Mouse (Mus musculus) splenic B cell, adult 2 months (primary cell): ENCODE data around the gene Tmem216.

Experiments used
- DNase-seq: peaks from one replicate; pipeline ENCODE4 v3.0.0-alpha.2; 2011; ENCODE audit warnings: low read depth, low spot score
- H3K27me3 ChIP-seq: 2 replicates; pipeline ENCODE4 v1.6.1; 2012; ENCODE audit warnings: mild to moderate bottlenecking, low read length, moderate library complexity, mixed read lengths; ENCODE audit not compliant: control insufficient read depth, poor library complexity, insufficient read depth, severe bottlenecking
- H3K36me3 ChIP-seq: 2 replicates; pipeline ENCODE4 v1.6.1; 2012; ENCODE audit warnings: mild to moderate bottlenecking, low read length, moderate library complexity, mixed read lengths; ENCODE audit not compliant: control insufficient read depth, poor library complexity, insufficient read depth, severe bottlenecking

Gene Tmem216

DNA sequence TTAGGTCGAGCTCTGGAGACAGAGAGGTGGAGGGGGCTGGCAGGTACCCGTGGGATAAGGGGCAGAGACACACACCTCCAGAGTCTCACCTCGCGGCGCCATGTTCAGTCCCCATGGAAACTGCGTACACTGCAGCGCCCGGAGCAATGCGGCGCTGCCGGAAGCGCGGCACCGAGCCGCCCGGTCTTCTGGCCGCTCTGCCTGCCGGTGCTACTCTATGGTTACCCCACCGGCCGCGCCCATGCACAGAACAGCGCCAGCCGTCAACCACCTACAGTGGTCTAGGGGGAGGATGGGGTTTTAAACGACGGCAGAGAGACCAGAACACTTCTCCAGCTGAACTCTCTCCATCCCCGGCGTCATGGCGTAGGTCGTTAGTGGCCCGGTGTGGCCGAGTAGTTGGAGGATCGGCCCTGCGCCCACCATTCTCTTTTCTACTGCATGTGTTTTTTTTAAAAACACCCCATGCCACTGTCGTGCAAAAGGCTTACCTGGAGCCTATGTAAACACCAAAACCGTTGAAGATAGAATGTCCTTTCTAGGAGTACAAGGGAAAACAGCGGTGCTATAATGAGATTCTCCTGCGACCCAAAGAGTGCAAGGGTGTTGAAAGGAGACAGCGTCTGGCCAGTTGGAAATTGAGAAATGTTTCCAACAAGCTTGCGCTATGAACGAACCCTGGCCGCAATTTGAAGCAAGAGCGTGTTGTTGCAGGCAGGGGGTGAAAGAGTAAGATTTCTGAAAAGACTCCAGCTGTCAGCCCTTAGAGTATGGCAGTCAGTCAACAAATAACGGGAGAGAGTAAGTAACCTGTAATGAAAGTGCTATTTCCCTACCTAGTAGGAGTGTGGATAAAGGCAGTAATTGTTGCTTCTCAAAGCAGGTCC lies at the start of gene Tmem216:
Gene Tmem216 (minus strand): TSS at position 615 of the 887 bp plus-strand sequence.
- Histone ChIP-seq H3K27me3 (no peaks in the 10 kb centered on the region), H3K36me3 (no peaks in the 10 kb centered on the region; the same call in 1 of the 2 replicates)
- DNase-seq = peak; percentile 88

DNA sequence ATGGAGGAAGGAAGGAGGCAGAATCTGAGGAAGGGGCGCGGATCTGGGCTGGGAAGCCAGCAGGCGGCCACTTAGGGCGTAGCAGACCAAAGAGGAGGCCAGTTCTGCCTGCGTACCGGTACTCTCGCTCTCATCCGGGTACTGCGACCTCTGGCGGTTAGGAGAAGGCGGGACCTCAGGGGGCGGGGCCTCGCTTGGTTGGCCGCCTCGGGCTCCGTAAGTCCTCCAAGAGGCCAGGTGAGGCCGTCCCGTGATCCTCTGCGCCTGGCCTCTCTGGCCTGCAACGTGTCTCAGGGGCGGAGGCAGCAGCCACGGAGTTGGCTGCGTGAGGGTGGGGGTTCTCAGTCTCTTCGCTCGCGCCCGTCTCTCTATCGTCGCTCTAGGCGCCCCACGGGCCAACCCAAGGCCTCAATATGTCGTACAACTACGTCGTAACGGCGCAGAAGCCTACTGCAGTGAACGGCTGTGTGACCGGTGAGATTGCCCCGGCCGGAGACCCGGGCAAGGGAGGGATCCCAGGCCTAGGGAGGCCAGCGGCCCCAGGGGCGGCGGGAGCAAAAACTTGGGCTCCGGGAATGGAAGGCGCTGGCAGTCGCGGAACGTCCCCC lies 49.4 kb upstream of the Tmem216 start, which contains the start of the genes Ddb1 and Tkfc:
Gene Ddb1 (plus strand): TSS at position 35 of the 608 bp plus-strand sequence.
Gene Tkfc (minus strand): TSS at position 362 of the 608 bp plus-strand sequence.
- peak; percentile 98 for DNase-seq
- peaks cover 15% of the 10 kb centered on the region for H3K36me3 ChIP-seq
- H3K27me3 ChIP-seq = no peaks in the 10 kb centered on the region

DNA sequence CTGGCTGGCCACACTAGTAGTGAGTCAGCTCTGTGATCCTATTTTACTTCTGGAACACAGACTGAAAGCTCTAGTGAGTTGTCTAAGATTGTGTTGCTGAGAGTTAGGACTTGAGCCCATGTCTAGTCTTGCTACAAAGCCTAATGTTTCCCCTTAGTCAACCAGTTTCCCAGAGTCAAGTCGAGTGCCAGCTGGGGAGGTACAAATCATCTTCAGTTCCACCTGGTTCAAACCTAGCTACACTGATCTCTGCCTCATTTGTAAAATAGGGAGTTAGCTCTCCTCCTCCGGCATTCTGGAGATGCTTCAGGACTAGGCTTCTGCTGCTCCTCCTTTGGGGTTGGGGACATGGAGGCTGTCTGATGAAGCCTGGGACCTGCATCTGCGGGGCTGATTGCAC lies 48.5 kb upstream of the Tmem216 start:
- Histone ChIP-seq H3K27me3 (no peaks in the 10 kb centered on the region), H3K36me3 (peaks cover 10% of the 10 kb centered on the region)
- no peak for DNase-seq

DNA sequence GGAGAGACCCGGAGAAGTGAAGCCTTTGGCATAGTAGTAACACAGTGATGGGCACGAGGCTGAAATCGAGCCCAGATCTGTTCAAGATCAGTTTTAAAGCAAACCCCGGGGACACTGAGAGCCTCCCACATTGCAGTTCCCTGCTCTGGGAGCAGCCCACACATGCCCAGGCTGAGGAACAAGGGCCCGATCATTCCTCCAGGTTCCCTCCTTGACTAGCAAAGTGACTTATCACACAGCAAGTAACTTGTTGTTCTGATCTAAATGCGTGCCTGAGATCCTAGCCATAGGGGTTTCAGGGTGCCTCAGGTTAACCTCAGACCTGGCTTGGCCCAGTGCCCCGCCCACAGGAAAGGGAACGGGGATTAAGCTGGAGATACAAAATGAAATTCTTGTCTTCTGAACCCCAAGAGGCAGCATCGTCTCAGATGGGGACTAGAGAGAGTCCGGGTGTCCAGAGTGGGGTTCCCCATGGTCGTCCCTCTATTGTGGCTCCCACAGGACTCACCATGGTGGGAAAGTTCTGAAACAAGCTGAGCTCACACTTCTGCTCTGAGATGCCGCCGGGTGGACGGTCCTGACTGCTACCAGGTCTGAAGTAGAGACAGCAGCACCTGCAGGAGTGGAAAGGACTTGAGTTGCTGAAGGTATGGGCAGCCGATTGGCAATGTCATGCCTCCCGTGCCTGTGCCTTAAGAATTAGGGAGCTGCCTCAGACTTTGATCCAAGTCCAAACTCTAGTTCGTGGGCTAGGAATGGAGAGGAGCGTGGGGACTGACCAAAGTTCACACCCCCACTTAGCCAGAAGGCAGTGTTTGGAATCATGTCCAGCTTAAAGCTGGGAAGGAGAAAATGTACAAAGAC lies 47.9 kb upstream of the Tmem216 start:
- Histone ChIP-seq H3K27me3 (no peaks in the 10 kb centered on the region), H3K36me3 (peaks cover 7% of the 10 kb centered on the region)
- DNase-seq = no peak

DNA sequence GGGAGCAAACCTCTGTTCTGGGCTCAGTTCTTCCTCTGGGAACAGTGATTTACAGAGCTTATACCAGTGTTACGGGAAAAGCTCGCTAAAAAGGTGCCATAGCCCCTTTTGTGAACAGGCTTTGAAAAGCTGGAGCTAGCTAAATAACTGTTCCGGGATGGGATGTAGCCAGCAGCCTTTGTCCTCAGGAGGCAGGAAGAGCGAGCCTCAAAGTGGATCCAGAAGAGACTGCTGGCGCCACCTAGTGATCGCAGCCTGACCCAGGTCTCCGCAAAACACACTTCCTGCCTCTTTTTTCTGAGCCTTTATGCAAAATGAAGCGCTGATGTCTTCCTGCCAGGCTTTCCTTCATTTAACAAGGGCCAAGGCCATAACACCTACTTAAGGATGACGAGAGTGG lies 46.7 kb upstream of the Tmem216 start:
- H3K27me3 ChIP-seq = no peaks in the 10 kb centered on the region
- peaks cover 2% of the 10 kb centered on the region; the same call in 1 of the 2 replicates for H3K36me3 ChIP-seq
- peak; percentile 92 for DNase-seq

DNA sequence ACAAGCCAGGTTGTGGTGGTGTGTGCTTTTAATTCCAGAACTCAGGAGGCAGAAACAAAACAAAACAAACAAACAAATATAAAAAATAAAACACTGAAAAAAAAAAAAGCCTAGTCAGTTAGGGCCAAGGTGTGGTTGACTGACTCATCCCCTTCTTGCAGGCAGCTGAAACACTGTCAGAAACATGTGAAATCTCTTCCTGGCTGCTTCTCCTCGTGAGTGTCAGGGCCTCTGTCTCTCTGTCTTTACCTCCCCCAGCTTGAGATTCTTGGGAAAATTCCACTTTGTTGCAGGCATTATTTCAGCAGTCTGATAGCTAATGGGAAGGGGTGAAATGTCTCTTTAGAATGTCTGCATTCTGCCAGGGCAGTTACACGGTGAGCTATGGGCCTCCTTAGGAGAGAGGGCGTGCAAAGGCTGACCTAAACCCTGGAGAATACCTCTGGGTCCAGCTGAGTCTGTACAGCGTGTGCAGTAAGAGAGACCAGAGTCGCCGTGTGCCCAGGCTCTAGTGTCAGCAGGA lies 46.3 kb upstream of the Tmem216 start:
- DNase-seq = no peak
- Histone ChIP-seq H3K27me3 (no peaks in the 10 kb centered on the region), H3K36me3 (peaks cover 2% of the 10 kb centered on the region; the same call in 1 of the 2 replicates)

DNA sequence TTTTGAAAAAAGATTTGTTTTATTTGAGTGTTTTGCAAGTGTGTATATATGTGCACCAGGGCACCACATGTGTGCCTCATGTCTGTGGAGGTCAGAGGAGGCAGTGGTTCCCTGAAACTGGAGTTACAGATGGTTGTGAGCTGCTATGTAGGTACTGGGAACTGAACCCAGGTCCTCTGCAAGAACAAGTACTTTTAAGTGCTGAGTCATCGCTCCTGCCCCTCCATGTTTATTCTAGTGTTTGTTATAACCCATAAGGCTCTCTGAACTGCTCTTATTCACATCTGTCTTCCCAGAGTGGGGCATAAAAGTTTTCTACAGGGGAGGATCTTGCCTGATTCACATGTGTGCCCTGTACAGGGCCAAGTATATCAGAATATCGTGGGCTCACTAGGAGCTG lies 43.6 kb upstream of the Tmem216 start:
- no peak for DNase-seq
- Histone ChIP-seq H3K27me3 (no peaks in the 10 kb centered on the region), H3K36me3 (peaks cover 7% of the 10 kb centered on the region)

DNA sequence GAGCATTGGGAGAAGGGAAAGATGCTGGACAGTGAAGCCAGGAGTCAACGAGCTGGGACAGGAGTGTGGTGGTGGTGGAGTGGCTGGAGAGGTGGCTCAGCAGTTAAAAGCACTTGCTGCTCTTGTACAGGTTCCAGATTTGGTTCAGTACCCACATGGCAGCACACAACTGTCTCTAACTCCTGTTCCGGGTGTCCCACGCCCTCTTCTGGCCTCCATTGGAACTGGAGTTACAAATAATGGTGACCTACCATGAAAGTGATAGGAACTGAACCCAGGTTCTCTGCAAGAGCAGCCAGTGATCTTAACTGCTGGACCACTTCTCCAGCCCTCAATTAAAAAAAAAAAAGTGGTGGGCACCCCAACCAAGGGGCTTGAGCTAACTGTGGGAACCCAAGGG lies 42.1 kb upstream of the Tmem216 start:
- peak; percentile 63 for DNase-seq
- Histone ChIP-seq H3K27me3 (no peaks in the 10 kb centered on the region), H3K36me3 (peaks cover 9% of the 10 kb centered on the region)

DNA sequence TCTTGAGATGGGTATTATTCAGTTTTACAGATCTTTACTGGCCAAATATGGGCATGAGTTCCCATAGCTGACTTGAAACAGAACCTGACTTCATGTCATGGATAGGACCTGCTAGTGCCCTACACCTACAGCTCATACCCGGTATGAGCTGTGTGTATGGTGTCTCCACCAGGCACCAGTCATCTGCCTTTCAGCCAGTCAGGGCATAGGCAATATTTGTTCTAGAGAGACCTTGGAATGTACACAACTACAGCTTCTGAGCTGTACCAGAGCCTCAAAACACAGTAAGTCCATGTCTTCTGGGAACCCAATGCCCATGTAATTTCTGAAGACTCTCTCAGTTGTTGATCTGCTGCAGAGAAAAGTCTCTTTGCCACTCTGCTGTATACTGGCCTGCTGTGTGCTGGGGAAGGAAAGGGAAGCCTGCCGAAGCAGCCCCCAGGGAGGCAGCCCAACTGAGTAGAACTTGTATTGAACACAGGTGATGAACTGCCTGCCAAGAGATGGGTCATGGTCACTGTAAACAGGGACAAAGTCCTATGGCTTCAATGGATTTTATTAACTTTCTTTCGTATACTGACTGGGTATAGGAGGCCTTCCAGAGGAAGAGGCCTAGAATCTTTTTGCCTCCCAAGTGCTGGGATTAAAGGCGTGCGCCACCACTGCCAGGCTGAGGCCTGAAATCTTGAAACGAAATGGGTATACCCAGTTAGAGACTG lies 35.8 kb upstream of the Tmem216 start:
- Histone ChIP-seq H3K36me3 (peaks cover 45% of the 10 kb centered on the region), H3K27me3 (no peaks in the 10 kb centered on the region)
- DNase-seq = no peak

DNA sequence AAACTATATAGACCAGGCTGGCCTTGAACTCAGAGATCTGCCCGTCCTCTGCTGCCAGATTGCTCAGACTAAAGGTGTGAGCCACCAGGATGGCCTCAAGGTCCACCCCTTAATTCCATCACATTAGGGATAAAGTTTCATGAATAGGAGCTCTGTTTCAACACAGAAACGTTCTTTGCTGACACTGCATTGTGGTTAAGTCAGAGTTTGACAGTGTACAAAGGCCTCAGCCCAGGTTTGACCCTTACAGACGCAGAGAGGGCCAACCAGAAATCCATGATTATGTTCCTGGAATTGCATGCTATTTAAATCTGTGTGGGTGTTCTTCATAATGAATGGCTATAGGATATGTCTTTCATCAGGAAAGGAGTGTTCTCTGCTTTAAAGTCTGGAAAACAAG lies 34.3 kb upstream of the Tmem216 start:
- no peak for DNase-seq
- Histone ChIP-seq H3K36me3 (peaks cover 50% of the 10 kb centered on the region), H3K27me3 (no peaks in the 10 kb centered on the region)

DNA sequence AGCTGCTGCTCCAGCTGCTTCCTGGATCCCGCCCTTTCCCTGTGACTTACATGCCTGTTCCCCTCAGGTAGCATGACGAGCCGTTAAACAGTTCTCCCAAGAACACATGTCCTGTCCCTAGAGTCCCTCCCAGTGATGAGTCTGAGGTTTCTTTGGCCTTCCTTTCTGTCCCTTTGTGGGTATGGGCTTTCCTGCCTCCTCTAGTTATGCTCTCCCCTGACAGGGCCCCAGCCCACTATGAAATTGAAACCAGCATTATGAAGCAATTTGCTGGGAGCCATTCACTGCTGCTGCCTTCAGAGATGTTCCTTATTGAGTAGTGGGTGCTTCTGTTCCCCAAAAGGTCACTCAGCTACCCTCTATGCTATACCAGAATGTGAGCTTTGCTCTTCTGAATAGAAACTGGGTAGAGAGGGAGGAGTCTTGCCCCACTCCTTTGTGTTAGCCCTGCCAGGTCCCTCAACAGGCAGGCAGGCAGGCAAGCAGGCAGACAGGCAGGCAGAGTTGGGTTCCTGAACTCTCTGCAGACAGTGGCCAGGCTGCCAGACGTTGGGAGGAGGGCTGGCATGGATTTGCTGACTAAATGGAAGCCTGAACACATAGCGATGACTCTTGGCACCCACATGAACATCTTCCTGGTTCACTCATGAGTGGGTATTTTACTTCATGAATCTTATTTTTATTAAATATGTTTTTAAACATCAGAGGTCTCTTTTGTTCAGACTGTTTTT lies 33.3 kb upstream of the Tmem216 start:
- H3K36me3 ChIP-seq = peaks cover 48% of the 10 kb centered on the region
- no peaks in the 10 kb centered on the region for H3K27me3 ChIP-seq
- no peak for DNase-seq

DNA sequence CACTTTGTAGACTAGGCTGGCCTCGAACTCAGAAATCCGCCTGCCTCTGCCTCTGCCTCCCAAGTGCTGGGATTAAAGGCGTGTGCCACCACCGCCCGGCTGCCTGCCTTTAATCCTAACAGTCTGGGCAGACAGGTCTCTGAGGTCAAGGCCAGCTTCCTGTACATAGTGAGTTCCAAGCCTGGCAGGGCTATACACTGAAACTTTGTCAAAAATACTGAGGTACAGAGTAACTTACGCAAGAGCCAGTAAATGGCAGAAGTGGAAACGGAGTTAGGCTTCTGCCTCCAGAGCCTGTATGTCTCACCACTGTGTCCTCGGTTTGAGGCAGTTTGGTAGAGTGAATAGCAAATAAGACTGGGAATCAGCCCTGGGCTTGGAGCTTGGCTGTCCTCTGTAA lies 31.2 kb upstream of the Tmem216 start:
- H3K27me3 ChIP-seq = no peaks in the 10 kb centered on the region
- no peak for DNase-seq
- peaks cover 49% of the 10 kb centered on the region for H3K36me3 ChIP-seq

DNA sequence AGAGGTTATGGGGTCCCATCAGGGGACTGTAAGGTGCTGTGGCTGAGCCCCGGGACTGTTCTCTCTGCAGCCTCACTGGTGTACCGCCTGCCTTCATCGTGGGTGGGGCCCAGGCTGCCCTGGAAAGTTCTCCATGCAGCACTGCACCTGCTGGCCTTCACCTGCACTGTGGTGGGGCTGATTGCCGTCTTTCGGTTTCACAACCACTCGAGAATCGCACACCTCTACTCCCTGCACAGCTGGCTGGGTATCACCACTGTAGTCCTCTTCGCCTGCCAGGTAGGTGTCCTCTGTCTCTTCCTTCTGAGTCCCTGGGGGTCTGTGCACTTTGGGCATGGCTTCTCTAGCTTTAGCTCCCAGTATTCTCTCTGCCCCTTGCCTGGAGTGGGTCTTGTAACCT lies 29.1 kb upstream of the Tmem216 start:
- peaks cover 43% of the 10 kb centered on the region for H3K36me3 ChIP-seq
- peak; percentile 78 for DNase-seq
- no peaks in the 10 kb centered on the region for H3K27me3 ChIP-seq
